Mouse (Mus musculus) spleen, postnatal 14 days (tissue): ENCODE data around the gene Psmb3.
A peak's percentile ranks its signal among the peaks of the same experiment; 100 is the strongest.
"Not testable (repeated sequence)": the region's sequence is repeated elsewhere in the genome, so short reads cannot be mapped to it uniquely, and the experiment has no call there.

ENCODE experiments used
- DNase-seq, 2 experiments: peaks; one replicate each; pipeline ENCODE4 v3.0.0; 2021 to 2022; ENCODE audit warnings: low spot score in 2 of 2

Psmb3 gene

GRCm38 (mm10) chr11:97703039-97703826, at the start of gene Psmb3:
TSS of gene Psmb3 (plus strand) at chr11:97703399.
- DNase-seq = peak; percentile 92 to 98

- DNase-seq = no peak
These were observed 49.0 kb upstream of the Psmb3 start for GRCm38 (mm10) chr11:97654210-97654609.

- no peak for DNase-seq
These were observed 46.8 kb upstream of the Psmb3 start for GRCm38 (mm10) chr11:97656269-97656971.

- no peak for DNase-seq
These were observed 45.8 kb upstream of the Psmb3 start for GRCm38 (mm10) chr11:97657184-97657945.

- DNase-seq = not testable (repeated sequence)
These were observed 45.2 kb upstream of the Psmb3 start for GRCm38 (mm10) chr11:97657967-97658366.

- no peak for DNase-seq
These were observed 44.4 kb upstream of the Psmb3 start for GRCm38 (mm10) chr11:97658751-97659266.

- peak in 1 of 2 experiments; percentile 40 for DNase-seq
These were observed 43.8 kb upstream of the Psmb3 start for GRCm38 (mm10) chr11:97659267-97659989.

- DNase-seq = peak; percentile 48 to 56
These were observed 43.0 kb upstream of the Psmb3 start for GRCm38 (mm10) chr11:97659990-97660714.

GRCm38 (mm10) chr11:97660734-97661647, 42.2 kb upstream of the Psmb3 start:
- DNase-seq = no peak

- peak in 1 of 2 experiments; percentile 45 for DNase-seq
These were observed 41.5 kb upstream of the Psmb3 start for GRCm38 (mm10) chr11:97661648-97662133.

GRCm38 (mm10) chr11:97662207-97662892, 40.8 kb upstream of the Psmb3 start:
- peak in 1 of 2 experiments; percentile 25 for DNase-seq

GRCm38 (mm10) chr11:97662893-97663527, 40.2 kb upstream of the Psmb3 start, which contains the start of gene Mllt6:
TSS of gene Mllt6 (plus strand) at chr11:97663414.
- DNase-seq = peak in 1 of 2 experiments; percentile 47

- no peak for DNase-seq
These were observed 39.5 kb upstream of the Psmb3 start for GRCm38 (mm10) chr11:97663528-97664338.

- DNase-seq = no peak
These were observed 38.9 kb upstream of the Psmb3 start for GRCm38 (mm10) chr11:97664339-97664665.

GRCm38 (mm10) chr11:97664771-97665240, 38.4 kb upstream of the Psmb3 start:
- DNase-seq = no peak

GRCm38 (mm10) chr11:97665431-97665830, 37.8 kb upstream of the Psmb3 start:
- no peak for DNase-seq

GRCm38 (mm10) chr11:97666221-97666620, 37.0 kb upstream of the Psmb3 start:
- DNase-seq = no peak
